Mouse (Mus musculus): Measurements from ENCODE around the gene Thrb. TPM values are rescaled to one million over a fixed set of nuclear protein-coding genes. Genes with fewer than 3 reads are reported as not detected.

The Thrb gene
- polyA plus RNA-seq, 1 experiment: 11.2 TPM

- Histone ChIP-seq H3K27me3 (replicated peaks; ENCODE audit: control insufficient read depth, insufficient read depth, low read length) (no peaks in the 10 kb centered on the region), H3K27ac (ENCODE audit: insufficient read depth, low read depth, low read length) (no peak overlapping the region), H3K4me1 (ENCODE audit: control insufficient read depth, insufficient read depth, low read length) (no peaks in the 10 kb centered on the region), H3K4me3 (ENCODE audit: insufficient read depth, low read depth, low read length) (no peak overlapping the region), H3K36me3 (ENCODE audit: control insufficient read depth, insufficient read depth, low read length) (no peaks in the 10 kb centered on the region)
- 45% methylated on average over 5 of the region's 5 CpGs for WGBS
- TF ChIP-seq POLR2A (IDR thresholded peaks at IDR 0.05; ENCODE audit: low read depth, low read length): no peak
- TF ChIP-seq CTCF (conservative IDR thresholded peaks at IDR 0.05; ENCODE audit: insufficient read depth, insufficient read length, low read depth, low read length): peak; percentile 83
- peak; percentile 60 for DNase-seq
Observed at GRCm38 (mm10) chr14:17967117-17967726, 307.2 kb downstream of the Thrb start.

- DNase-seq: no peak
- Histone ChIP-seq H3K27ac (ENCODE audit: insufficient read depth, low read depth, low read length) (no peak overlapping the region), H3K27me3 (replicated peaks; ENCODE audit: control insufficient read depth, insufficient read depth, low read length) (no peaks in the 10 kb centered on the region), H3K36me3 (ENCODE audit: control insufficient read depth, insufficient read depth, low read length) (no peaks in the 10 kb centered on the region; the same call in 1 of the 2 replicates), H3K4me1 (ENCODE audit: control insufficient read depth, insufficient read depth, low read length) (no peaks in the 10 kb centered on the region), H3K4me3 (ENCODE audit: insufficient read depth, low read depth, low read length) (no peak overlapping the region)
- 87% methylated on average over 4 of the region's 4 CpGs for WGBS
- TF ChIP-seq CTCF (conservative IDR thresholded peaks at IDR 0.05; ENCODE audit: insufficient read depth, insufficient read length, low read depth, low read length) (no peak), POLR2A (IDR thresholded peaks at IDR 0.05; ENCODE audit: low read depth, low read length) (no peak)
Observed at GRCm38 (mm10) chr14:17972132-17972531, 312.1 kb downstream of the Thrb start.

GRCm38 (mm10) chr14:17972665-17973064 is 312.6 kb downstream of the Thrb start:
- H3K4me1 ChIP-seq (ENCODE audit: control insufficient read depth, insufficient read depth, low read length): no peaks in the 10 kb centered on the region
- DNase-seq: no peak
- TF ChIP-seq POLR2A (IDR thresholded peaks at IDR 0.05; ENCODE audit: low read depth, low read length) (no peak), CTCF (conservative IDR thresholded peaks at IDR 0.05; ENCODE audit: insufficient read depth, insufficient read length, low read depth, low read length) (no peak)
- WGBS: 79% methylated on average over 6 of the region's 6 CpGs
- H3K27me3 ChIP-seq (replicated peaks; ENCODE audit: control insufficient read depth, insufficient read depth, low read length): no peaks in the 10 kb centered on the region
- H3K36me3 ChIP-seq (ENCODE audit: control insufficient read depth, insufficient read depth, low read length): no peaks in the 10 kb centered on the region; the same call in 1 of the 2 replicates
- H3K27ac ChIP-seq (ENCODE audit: insufficient read depth, low read depth, low read length): no peak overlapping the region
- H3K4me3 ChIP-seq (ENCODE audit: insufficient read depth, low read depth, low read length): no peak overlapping the region

GRCm38 (mm10) chr14:17975786-17976185 is 315.7 kb downstream of the Thrb start:
- WGBS: 71% methylated on average over 1 of the region's 1 CpGs
- Histone ChIP-seq H3K4me3 (ENCODE audit: insufficient read depth, low read depth, low read length) (no peak overlapping the region), H3K36me3 (ENCODE audit: control insufficient read depth, insufficient read depth, low read length) (no peaks in the 10 kb centered on the region; the same call in none of the 2 replicates), H3K4me1 (ENCODE audit: control insufficient read depth, insufficient read depth, low read length) (no peaks in the 10 kb centered on the region), H3K27me3 (replicated peaks; ENCODE audit: control insufficient read depth, insufficient read depth, low read length) (no peaks in the 10 kb centered on the region), H3K27ac (ENCODE audit: insufficient read depth, low read depth, low read length) (no peak overlapping the region)
- TF ChIP-seq CTCF (conservative IDR thresholded peaks at IDR 0.05; ENCODE audit: insufficient read depth, insufficient read length, low read depth, low read length): no peak
- no peak for TF ChIP-seq POLR2A (IDR thresholded peaks at IDR 0.05; ENCODE audit: low read depth, low read length)
- DNase-seq: no peak

GRCm38 (mm10) chr14:17978259-17978658 is 318.2 kb downstream of the Thrb start:
- no peak for DNase-seq
- Histone ChIP-seq H3K27ac (ENCODE audit: insufficient read depth, low read depth, low read length) (no peak overlapping the region), H3K4me1 (ENCODE audit: control insufficient read depth, insufficient read depth, low read length) (no peaks in the 10 kb centered on the region), H3K36me3 (ENCODE audit: control insufficient read depth, insufficient read depth, low read length) (no peaks in the 10 kb centered on the region; the same call in none of the 2 replicates), H3K27me3 (replicated peaks; ENCODE audit: control insufficient read depth, insufficient read depth, low read length) (no peaks in the 10 kb centered on the region), H3K4me3 (ENCODE audit: insufficient read depth, low read depth, low read length) (no peak overlapping the region)
- TF ChIP-seq POLR2A (IDR thresholded peaks at IDR 0.05; ENCODE audit: low read depth, low read length) (no peak), CTCF (conservative IDR thresholded peaks at IDR 0.05; ENCODE audit: insufficient read depth, insufficient read length, low read depth, low read length) (no peak)

GRCm38 (mm10) chr14:17981258-17981657 is 321.2 kb downstream of the Thrb start:
- DNase-seq: no peak
- H3K27ac ChIP-seq (ENCODE audit: insufficient read depth, low read depth, low read length): no peak overlapping the region
- no peak for TF ChIP-seq CTCF (conservative IDR thresholded peaks at IDR 0.05; ENCODE audit: insufficient read depth, insufficient read length, low read depth, low read length)
- TF ChIP-seq POLR2A (IDR thresholded peaks at IDR 0.05; ENCODE audit: low read depth, low read length): no peak
- no peak overlapping the region for H3K4me3 ChIP-seq (ENCODE audit: insufficient read depth, low read depth, low read length)
- no peaks in the 10 kb centered on the region; the same call in none of the 2 replicates for H3K36me3 ChIP-seq (ENCODE audit: control insufficient read depth, insufficient read depth, low read length)
- no peaks in the 10 kb centered on the region for H3K4me1 ChIP-seq (ENCODE audit: control insufficient read depth, insufficient read depth, low read length)
- WGBS: 75% methylated on average over 3 of the region's 3 CpGs
- H3K27me3 ChIP-seq (replicated peaks; ENCODE audit: control insufficient read depth, insufficient read depth, low read length): no peaks in the 10 kb centered on the region

- TF ChIP-seq POLR2A (IDR thresholded peaks at IDR 0.05; ENCODE audit: low read depth, low read length): no peak
- no peak for TF ChIP-seq CTCF (conservative IDR thresholded peaks at IDR 0.05; ENCODE audit: insufficient read depth, insufficient read length, low read depth, low read length)
- Histone ChIP-seq H3K27ac (ENCODE audit: insufficient read depth, low read depth, low read length) (no peak overlapping the region), H3K36me3 (ENCODE audit: control insufficient read depth, insufficient read depth, low read length) (no peaks in the 10 kb centered on the region; the same call in none of the 2 replicates), H3K4me1 (ENCODE audit: control insufficient read depth, insufficient read depth, low read length) (no peaks in the 10 kb centered on the region), H3K27me3 (replicated peaks; ENCODE audit: control insufficient read depth, insufficient read depth, low read length) (no peaks in the 10 kb centered on the region), H3K4me3 (ENCODE audit: insufficient read depth, low read depth, low read length) (no peak overlapping the region)
- no peak for DNase-seq
- WGBS: 90% methylated on average over 5 of the region's 5 CpGs
Observed at GRCm38 (mm10) chr14:17982017-17982416, 322.0 kb downstream of the Thrb start.
